Mouse (Mus musculus): ENCODE results near the gene Slit3.

The Slit3 gene

DNA sequence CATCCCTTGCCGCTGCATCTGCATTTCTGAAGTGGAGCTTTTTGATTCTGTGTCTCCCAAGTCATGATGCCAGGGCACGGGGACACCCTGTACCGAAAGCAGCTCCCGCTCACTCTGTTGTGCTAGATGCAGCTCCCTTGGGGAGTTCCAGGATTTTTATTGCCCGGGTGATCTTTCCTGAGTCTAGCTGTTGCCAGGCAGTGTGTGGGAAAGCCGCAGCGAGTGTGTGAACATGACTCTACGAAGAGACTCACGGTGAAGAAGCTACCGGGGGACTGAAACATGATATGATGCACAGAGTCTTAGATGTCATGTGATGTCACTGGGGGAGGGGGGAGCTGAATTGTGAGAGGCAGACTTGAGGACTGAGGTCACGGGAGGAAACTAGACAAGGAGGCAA lies 518.4 kb downstream of the Slit3 start:
- H3K36me3 ChIP-seq (ENCODE audit: control insufficient read depth, insufficient read depth, low read length, poor library complexity, severe bottlenecking): no peaks in the 10 kb centered on the region
- no peak for DNase-seq (ENCODE audit: low read depth, low spot score)

GRCm38 (mm10) chr11:35651286-35651685 lies 530.3 kb downstream of the Slit3 start:
- no peaks in the 10 kb centered on the region for H3K36me3 ChIP-seq (ENCODE audit: control insufficient read depth, insufficient read depth, low read length, poor library complexity, severe bottlenecking)
- H3K27me3 ChIP-seq (ENCODE audit: control insufficient read depth, insufficient read depth, low read length, poor library complexity, severe bottlenecking): no peaks in the 10 kb centered on the region
- no peak for DNase-seq (ENCODE audit: low read depth, low spot score)

More for the DNA sequence above, 518.4 kb downstream of the Slit3 start:
- no peaks in the 10 kb centered on the region for H3K27me3 ChIP-seq (ENCODE audit: control insufficient read depth, insufficient read depth, low read length, poor library complexity, severe bottlenecking)

- H3K27me3 ChIP-seq (ENCODE audit: control insufficient read depth, insufficient read depth, low read length, poor library complexity, severe bottlenecking): no peaks in the 10 kb centered on the region; the same call in 1 of the 2 replicates
- no peaks in the 10 kb centered on the region for H3K36me3 ChIP-seq (ENCODE audit: control insufficient read depth, insufficient read depth, low read length, poor library complexity, severe bottlenecking)
- DNase-seq (ENCODE audit: low read depth, low spot score): no peak
Measured at GRCm38 (mm10) chr11:35655836-35656235, 534.8 kb downstream of the Slit3 start.

- no peaks in the 10 kb centered on the region for H3K36me3 ChIP-seq (ENCODE audit: control insufficient read depth, insufficient read depth, low read length, poor library complexity, severe bottlenecking)
- DNase-seq (ENCODE audit: low read depth, low spot score): no peak
- H3K27me3 ChIP-seq (ENCODE audit: control insufficient read depth, insufficient read depth, low read length, poor library complexity, severe bottlenecking): no peaks in the 10 kb centered on the region; the same call in 1 of the 2 replicates
Measured at GRCm38 (mm10) chr11:35657582-35657981, 536.6 kb downstream of the Slit3 start.

DNA sequence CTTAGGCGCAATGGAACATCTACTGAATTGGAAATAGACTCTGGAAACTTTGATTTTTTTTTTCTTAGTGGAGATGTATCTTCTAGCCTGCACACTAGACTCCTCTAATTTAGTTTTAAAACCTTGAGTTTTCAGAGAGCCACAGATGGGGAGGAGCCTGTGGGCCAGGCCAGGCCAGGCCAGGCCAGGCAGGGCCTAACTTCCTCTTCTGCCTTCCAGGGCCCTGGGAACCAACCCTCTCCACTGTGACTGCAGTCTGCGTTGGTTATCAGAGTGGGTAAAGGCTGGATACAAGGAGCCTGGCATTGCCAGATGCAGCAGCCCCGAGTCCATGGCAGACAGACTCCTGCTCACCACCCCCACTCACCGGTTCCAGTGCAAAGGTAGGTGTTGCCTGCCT lies 539.9 kb downstream of the Slit3 start:
- no peak for DNase-seq (ENCODE audit: low read depth, low spot score)
- Histone ChIP-seq H3K36me3 (ENCODE audit: control insufficient read depth, insufficient read depth, low read length, poor library complexity, severe bottlenecking) (no peaks in the 10 kb centered on the region), H3K27me3 (ENCODE audit: control insufficient read depth, insufficient read depth, low read length, poor library complexity, severe bottlenecking) (no peaks in the 10 kb centered on the region; the same call in 1 of the 2 replicates)

DNA sequence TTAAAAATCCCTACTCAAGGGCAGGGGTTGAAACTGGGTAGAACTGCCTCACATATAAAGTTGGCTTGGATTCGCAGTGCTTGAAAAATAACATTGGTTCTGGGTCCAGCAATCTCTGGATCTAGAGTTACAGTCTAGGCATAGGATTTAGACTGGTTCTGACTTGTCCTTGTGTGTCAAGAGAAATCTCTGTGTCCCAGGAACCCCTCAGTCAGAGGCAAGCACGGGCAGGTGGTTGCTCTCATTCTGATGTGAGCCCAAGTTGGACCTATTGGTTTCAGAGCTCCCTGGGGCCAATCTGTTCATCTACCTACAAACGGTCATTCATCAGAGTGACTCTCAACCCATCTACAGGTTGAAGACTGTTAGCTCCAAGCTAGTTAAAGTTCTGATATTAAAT lies 541.9 kb downstream of the Slit3 start:
- Histone ChIP-seq H3K36me3 (ENCODE audit: control insufficient read depth, insufficient read depth, low read length, poor library complexity, severe bottlenecking) (no peaks in the 10 kb centered on the region), H3K27me3 (ENCODE audit: control insufficient read depth, insufficient read depth, low read length, poor library complexity, severe bottlenecking) (no peaks in the 10 kb centered on the region)
- DNase-seq (ENCODE audit: low read depth, low spot score): no peak

DNA sequence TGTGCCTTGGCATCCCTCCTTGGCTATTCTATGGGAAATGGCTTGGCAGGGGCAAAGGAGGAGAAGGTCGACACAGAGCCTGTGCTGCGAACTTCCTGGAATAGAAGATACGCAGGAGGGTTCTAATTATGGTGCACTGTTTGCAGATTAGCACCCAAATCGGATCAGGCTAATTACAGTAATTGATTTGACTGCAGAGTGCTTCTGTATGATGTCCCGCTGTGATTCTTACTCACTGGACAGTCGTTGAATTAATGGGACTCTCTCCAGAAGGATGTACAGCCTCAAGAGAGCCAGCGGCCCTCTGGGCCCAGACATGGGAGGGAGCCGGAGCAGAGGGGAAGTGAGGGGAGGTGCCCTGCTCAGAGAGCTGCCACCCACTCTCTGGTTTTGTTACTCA lies 542.6 kb downstream of the Slit3 start:
- no peak for DNase-seq (ENCODE audit: low read depth, low spot score)
- Histone ChIP-seq H3K27me3 (ENCODE audit: control insufficient read depth, insufficient read depth, low read length, poor library complexity, severe bottlenecking) (no peaks in the 10 kb centered on the region), H3K36me3 (ENCODE audit: control insufficient read depth, insufficient read depth, low read length, poor library complexity, severe bottlenecking) (no peaks in the 10 kb centered on the region)

DNA sequence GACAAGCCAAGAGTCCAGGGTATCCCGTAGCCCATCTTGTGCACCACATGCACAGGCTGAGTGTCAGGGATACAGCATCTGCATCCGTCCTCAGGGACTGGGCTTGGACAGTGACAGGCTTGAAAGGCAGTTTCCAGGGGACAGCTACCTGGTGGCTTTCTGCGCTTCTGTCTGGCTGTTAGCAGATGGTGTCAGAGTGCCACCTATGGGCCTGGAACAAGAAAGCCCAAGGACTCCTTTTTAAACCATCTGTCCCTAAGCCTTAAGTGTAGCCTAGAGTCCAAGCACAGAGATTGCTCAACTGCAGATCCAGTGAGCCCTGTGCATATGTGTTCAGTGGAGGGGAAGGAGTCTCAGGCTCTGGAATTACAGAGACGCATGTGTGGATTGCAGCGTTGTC lies 544.0 kb downstream of the Slit3 start:
- Histone ChIP-seq H3K27me3 (ENCODE audit: control insufficient read depth, insufficient read depth, low read length, poor library complexity, severe bottlenecking) (no peaks in the 10 kb centered on the region), H3K36me3 (ENCODE audit: control insufficient read depth, insufficient read depth, low read length, poor library complexity, severe bottlenecking) (no peaks in the 10 kb centered on the region)
- DNase-seq (ENCODE audit: low read depth, low spot score): no peak

DNA sequence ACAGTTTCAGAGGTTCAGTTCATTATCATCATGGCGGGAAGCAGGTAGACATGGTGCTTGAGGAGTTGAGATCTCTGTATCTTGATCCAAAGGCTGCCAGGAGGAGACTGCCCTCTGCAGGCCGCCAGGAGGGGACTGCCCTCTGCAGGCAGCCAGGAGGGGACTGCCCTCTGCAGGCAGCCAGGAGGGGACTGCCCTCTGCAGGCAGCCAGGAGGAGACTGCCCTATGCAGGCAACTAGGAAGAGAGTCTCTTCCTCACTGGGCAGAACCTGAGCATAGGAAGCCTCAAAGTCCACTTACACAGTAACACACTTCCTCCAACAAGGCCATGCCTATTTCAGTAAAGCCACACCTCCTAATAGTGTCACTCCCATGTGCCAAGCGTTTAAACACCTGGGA lies 546.4 kb downstream of the Slit3 start:
- no peaks in the 10 kb centered on the region for H3K36me3 ChIP-seq (ENCODE audit: control insufficient read depth, insufficient read depth, low read length, poor library complexity, severe bottlenecking)
- H3K27me3 ChIP-seq (ENCODE audit: control insufficient read depth, insufficient read depth, low read length, poor library complexity, severe bottlenecking): no peaks in the 10 kb centered on the region
- DNase-seq (ENCODE audit: low read depth, low spot score): no peak

DNA sequence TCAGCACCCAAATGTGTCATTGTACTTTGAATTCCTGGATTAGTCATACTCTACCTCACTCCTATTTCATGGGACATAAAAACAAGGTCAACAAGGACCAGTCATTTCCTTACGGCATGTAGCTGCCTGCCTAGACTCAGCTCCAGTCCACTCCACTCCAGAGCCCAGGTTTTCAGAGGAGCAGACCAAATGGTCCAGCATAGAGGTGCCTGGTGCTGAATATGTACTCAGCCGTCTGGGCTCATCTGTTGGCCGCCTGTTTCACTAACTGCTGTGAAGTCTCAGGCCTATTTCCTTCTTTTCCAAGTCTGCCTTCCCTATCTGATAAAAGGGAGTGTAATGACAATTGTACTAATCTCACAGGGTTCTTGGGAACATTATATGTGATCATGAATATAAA lies 547.1 kb downstream of the Slit3 start:
- no peak for DNase-seq (ENCODE audit: low read depth, low spot score)
- no peaks in the 10 kb centered on the region for H3K36me3 ChIP-seq (ENCODE audit: control insufficient read depth, insufficient read depth, low read length, poor library complexity, severe bottlenecking)
- H3K27me3 ChIP-seq (ENCODE audit: control insufficient read depth, insufficient read depth, low read length, poor library complexity, severe bottlenecking): no peaks in the 10 kb centered on the region

DNA sequence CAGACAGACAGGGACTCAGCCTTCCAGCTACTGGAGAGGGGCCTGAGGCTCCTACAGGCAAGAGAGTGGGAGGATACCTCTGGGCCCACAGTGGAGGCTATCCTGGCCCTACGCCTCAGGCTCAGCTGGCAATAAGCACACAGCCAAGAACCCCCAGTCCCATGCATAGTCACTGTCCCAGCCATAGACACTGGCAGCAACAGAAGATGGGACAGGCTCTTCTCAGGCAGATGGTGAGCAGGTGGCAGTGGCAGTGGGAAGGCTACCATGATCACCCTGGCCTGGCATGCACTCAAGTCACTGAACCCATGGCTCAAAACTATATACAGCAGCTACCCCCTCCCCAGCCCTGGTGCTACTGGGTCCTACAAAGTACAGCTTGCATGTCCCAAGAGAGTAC lies 547.7 kb downstream of the Slit3 start:
- no peaks in the 10 kb centered on the region for H3K27me3 ChIP-seq (ENCODE audit: control insufficient read depth, insufficient read depth, low read length, poor library complexity, severe bottlenecking)
- no peak for DNase-seq (ENCODE audit: low read depth, low spot score)
- no peaks in the 10 kb centered on the region for H3K36me3 ChIP-seq (ENCODE audit: control insufficient read depth, insufficient read depth, low read length, poor library complexity, severe bottlenecking)

- no peaks in the 10 kb centered on the region for H3K36me3 ChIP-seq (ENCODE audit: control insufficient read depth, insufficient read depth, low read length, poor library complexity, severe bottlenecking)
- no peak for DNase-seq (ENCODE audit: low read depth, low spot score)
- H3K27me3 ChIP-seq (ENCODE audit: control insufficient read depth, insufficient read depth, low read length, poor library complexity, severe bottlenecking): no peaks in the 10 kb centered on the region
Measured at GRCm38 (mm10) chr11:35669536-35669935, 548.5 kb downstream of the Slit3 start.

- no peak for DNase-seq (ENCODE audit: low read depth, low spot score)
- H3K36me3 ChIP-seq (ENCODE audit: control insufficient read depth, insufficient read depth, low read length, poor library complexity, severe bottlenecking): no peaks in the 10 kb centered on the region
- H3K27me3 ChIP-seq (ENCODE audit: control insufficient read depth, insufficient read depth, low read length, poor library complexity, severe bottlenecking): no peaks in the 10 kb centered on the region
Measured at GRCm38 (mm10) chr11:35670181-35670580, 549.2 kb downstream of the Slit3 start.

- Histone ChIP-seq H3K27me3 (ENCODE audit: control insufficient read depth, insufficient read depth, low read length, poor library complexity, severe bottlenecking) (no peaks in the 10 kb centered on the region), H3K36me3 (ENCODE audit: control insufficient read depth, insufficient read depth, low read length, poor library complexity, severe bottlenecking) (no peaks in the 10 kb centered on the region)
- DNase-seq (ENCODE audit: low read depth, low spot score): no peak
Measured at GRCm38 (mm10) chr11:35670746-35671145, 549.7 kb downstream of the Slit3 start.

GRCm38 (mm10) chr11:35673050-35673449 lies 552.0 kb downstream of the Slit3 start:
- Histone ChIP-seq H3K36me3 (ENCODE audit: control insufficient read depth, insufficient read depth, low read length, poor library complexity, severe bottlenecking) (no peaks in the 10 kb centered on the region), H3K27me3 (ENCODE audit: control insufficient read depth, insufficient read depth, low read length, poor library complexity, severe bottlenecking) (no peaks in the 10 kb centered on the region)
- no peak for DNase-seq (ENCODE audit: low read depth, low spot score)

DNA sequence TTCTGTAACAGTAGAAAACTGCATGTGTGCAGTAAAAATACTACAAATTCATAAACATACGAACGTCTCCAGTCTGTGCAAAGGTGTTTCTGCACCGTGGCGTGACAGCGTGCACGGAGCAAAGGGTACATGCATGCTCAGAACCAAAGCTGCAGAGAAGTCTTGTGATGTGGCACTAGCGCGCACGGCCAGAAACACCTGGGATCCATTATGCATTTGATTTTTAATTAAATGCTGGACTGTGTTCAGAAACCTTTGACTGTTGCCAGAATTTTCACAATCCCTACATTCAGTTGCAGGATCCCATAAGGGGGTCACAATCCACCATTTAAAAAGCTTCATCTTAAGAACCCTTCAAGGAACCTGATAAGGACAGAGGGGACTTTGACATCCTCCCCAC lies 553.2 kb downstream of the Slit3 start:
- H3K27me3 ChIP-seq (ENCODE audit: control insufficient read depth, insufficient read depth, low read length, poor library complexity, severe bottlenecking): no peaks in the 10 kb centered on the region
- no peaks in the 10 kb centered on the region for H3K36me3 ChIP-seq (ENCODE audit: control insufficient read depth, insufficient read depth, low read length, poor library complexity, severe bottlenecking)
- no peak for DNase-seq (ENCODE audit: low read depth, low spot score)

Measured in splenic B cell, adult 2 months (primary cell).